Mouse (Mus musculus) heart, adult 9 months (tissue): ENCODE results near the gene Wdr34.

Experiments used
- DNase-seq, 2 experiments: peaks; one replicate each; pipeline ENCODE4 v3.0.0; 2022; ENCODE audit warnings: low spot score in 2 of 2

Gene Wdr34

GRCm38 (mm10) chr2:30032244-30032846 is 16.3 kb downstream of the Wdr34 start:
- no peak for DNase-seq

DNA sequence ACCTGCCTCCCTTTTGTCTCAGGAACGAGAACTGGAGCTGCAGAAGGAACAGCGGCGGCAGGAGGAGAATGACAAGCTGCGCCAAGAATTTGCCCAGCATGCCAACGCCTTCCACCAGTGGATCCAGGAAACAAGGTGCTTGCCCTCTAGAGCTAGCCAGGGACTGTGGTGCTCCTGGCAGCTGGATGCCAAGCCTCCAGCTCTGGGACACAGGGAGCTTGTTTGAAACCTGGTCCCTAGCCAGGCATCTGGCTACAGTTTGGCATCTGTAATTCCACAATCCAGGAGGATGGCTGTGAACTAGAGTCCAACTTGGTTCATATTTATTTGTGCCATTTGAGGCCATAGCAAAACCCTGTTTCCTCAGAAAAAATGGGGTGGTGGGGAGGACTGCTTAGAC is 21.7 kb downstream of the Wdr34 start:
- no peak for DNase-seq

DNA sequence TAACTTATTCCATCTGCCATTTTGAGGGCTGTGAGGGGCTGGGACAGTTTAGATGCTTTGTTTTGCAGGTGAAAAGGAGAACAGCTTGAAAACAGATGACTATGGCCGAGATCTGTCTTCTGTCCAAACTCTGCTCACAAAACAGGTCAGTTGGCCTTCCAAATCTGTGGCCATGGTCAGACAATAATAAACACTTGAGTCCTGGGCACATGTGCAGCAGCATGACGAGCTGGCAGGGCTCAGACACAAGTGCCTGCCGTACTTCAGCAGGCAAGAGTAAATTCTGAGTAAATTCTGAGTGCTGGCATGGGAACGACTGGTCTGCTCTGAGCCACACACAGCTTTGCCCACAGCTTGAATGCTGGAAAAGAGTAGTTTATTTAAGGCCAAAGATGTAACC is 23.2 kb downstream of the Wdr34 start:
- peak in 1 of 2 experiments; percentile 36 for DNase-seq

GRCm38 (mm10) chr2:30014326-30014966 is 34.2 kb downstream of the Wdr34 start:
- DNase-seq: peak; percentile 20 to 41

DNA sequence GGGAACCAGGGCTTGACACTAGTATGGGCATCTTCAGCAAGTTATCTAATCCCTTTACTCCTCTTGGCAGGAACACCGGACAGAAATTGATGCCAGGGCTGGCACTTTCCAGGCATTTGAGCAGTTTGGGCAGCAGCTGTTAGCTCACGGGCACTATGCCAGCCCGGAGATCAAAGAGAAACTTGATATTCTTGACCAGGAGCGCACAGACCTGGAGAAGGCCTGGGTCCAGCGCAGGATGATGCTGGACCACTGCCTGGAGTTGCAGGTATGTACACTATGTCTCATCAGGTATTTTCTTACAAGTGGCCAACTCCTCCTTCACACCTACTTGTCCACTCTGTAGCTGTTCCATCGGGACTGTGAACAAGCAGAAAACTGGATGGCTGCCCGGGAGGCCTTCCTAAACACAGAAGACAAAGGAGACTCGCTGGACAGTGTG is 37.8 kb downstream of the Wdr34 start:
- DNase-seq: peak; percentile 23 to 63

- DNase-seq: no peak
These were observed 39.6 kb downstream of the Wdr34 start for GRCm38 (mm10) chr2:30009101-30009500.

DNA sequence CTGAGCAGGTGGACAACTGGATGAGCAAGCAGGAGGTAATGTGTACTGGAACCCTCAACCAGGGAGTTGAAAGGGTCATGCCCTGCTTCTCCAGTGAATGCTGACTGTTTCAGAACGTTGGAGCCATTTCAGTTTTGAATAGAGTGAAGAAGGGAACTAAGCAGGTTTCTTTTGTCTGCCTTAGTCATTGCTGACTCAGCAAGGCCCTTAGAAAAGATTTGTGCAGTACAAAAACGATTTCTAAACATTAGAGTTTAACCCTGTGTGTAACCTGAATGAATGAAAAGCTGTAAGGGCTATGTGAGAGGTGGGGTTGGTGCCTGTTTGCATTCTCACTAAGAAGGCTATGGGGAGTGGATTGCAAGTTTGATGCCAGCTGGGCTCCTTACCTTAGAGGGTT is 56.7 kb downstream of the Wdr34 start:
- no peak for DNase-seq
